Mouse (Mus musculus) hematopoietic multipotent progenitor cell, adult 10-12 weeks (in vitro differentiated cells): ENCODE results near the gene Gtf3a. TPM values are rescaled to one million over a fixed set of nuclear protein-coding genes. Genes with fewer than 3 reads are reported as not detected.

ENCODE experiments used
- polyA plus RNA-seq: library from polyadenylated mRNA; stranded (reverse); fragments of >175 nt; gene quantifications from 2 replicates; pipeline ENCODE4 v1.2.3, GENCODE M21; 2012; ENCODE audit warnings: low replicate concordance

Gtf3a gene
- polyA plus RNA-seq = 41.3 and 76.0 TPM in 2 replicates

GRCm38 (mm10) chr5:146948508-146949088 lies at the start of gene Gtf3a:
Gene Gtf3a, plus strand, starts transcription at chr5:146948657.

GRCm38 (mm10) chr5:146963118-146963936 lies 14.9 kb downstream of the Gtf3a start, which contains the start of gene Mtif3:
Gene Mtif3, minus strand, starts transcription at chr5:146963800.

Other genes with a start within 250 kb of the Gtf3a start
- gene Usp12, start 153.7 kb upstream of the Gtf3a start, polyA plus RNA-seq = 10.2 and 21.0 TPM in 2 replicates
- gene Rpl21, start 115.8 kb upstream of the Gtf3a start, polyA plus RNA-seq = 22.7 and 48.0 TPM in 2 replicates
- 1.1 and 1.4 TPM in 2 replicates for gene Rasl11a, start 103.6 kb upstream of the Gtf3a start, polyA plus RNA-seq
- 5.4 and 12.6 TPM in 2 replicates for gene Mtif3, start 15.1 kb downstream of the Gtf3a start, polyA plus RNA-seq
- gene Lnx2, start 127.9 kb downstream of the Gtf3a start, polyA plus RNA-seq = 31.1 and 31.6 TPM in 2 replicates
- gene Polr1d, start 128.4 kb downstream of the Gtf3a start, polyA plus RNA-seq = 45.4 and 47.9 TPM in 2 replicates
- not detected in 2 replicates for gene Gsx1, start 240.0 kb downstream of the Gtf3a start, polyA plus RNA-seq